In genomic region chr5:130171423-130171954, GRCm38 (mm10) we compare ENCODE assay signal across 8 mouse cellular contexts. TPM values are rescaled to one million over a fixed set of nuclear protein-coding genes. Genes with fewer than 3 reads are reported as not detected.
DNase-seq lines count a peak whose midpoint lies in the region; ATAC-seq lines count a peak whose summit lies in the region.

TSS of gene Rabgef1 (plus strand) at chr5:130171798.

- H3K4me3 ChIP-seq in hindbrain, embryonic 14.5 days (replicated peaks; ENCODE audit: low read length): peak within 1 kb of the TSS; percentile 91

- WGBS in hindbrain, embryonic 14.5 days: under 1% methylated on average over 29 of the region's 62 CpGs

- H3K27me3 ChIP-seq in hindbrain, embryonic 14.5 days (ENCODE audit: control insufficient read depth, insufficient read depth, low read length): no peaks in the 10 kb centered on the region

- H3K36me3 ChIP-seq in hindbrain, embryonic 14.5 days (replicated peaks; ENCODE audit: control insufficient read depth, insufficient read depth): no peaks in the 10 kb centered on the region

- H3K4me1 ChIP-seq in hindbrain, embryonic 14.5 days (replicated peaks; ENCODE audit: control insufficient read depth, insufficient read depth, low read length): peaks cover 22% of the 10 kb centered on the region

- ATAC-seq in hindbrain, embryonic 14.5 days (ENCODE audit: low FRiP score): peak; percentile 97

- peak within 1 kb of the TSS; percentile 93 for H3K9ac ChIP-seq in hindbrain, embryonic 14.5 days

- H3K4me2 ChIP-seq in hindbrain, embryonic 14.5 days (replicated peaks): peak within 1 kb of the TSS; percentile 92

- no peaks in the 10 kb centered on the region for H3K9me3 ChIP-seq in hindbrain, embryonic 14.5 days (ENCODE audit: control insufficient read depth, low read length)

- peak; percentile 88 for DNase-seq in T-cell, adult 2 months (ENCODE audit: low spot score)
- DNase-seq in cerebellum, postnatal 36 days: peak; percentile 92 to 95
- peak; percentile 93 to 94 for DNase-seq in frontal cortex, postnatal 36 days (ENCODE audit: low spot score in 2 of 2)
- peak; percentile 90 for DNase-seq in hindbrain, embryonic 14.5 days (ENCODE audit: low spot score)
- peak; percentile 86 to 93 for DNase-seq in layer of hippocampus, postnatal 25 days (ENCODE audit: extremely low spot score in 1 of 2, low spot score in 1 of 2)
- DNase-seq in lung, postnatal 14 days: peak; percentile 96
- peak; percentile 93 for DNase-seq in ovary, postnatal 36 days (ENCODE audit: low spot score)
- peak; percentile 90 for DNase-seq in thymus, postnatal 14 days

- H3K27ac ChIP-seq in hindbrain, embryonic 14.5 days: peak within 1 kb of the TSS; percentile 76

RNA-seq across cellular contexts. Expression of gene Rabgef1, which starts in this region (rescaled TPM):
- 35.7 and 40.3 TPM in 2 replicates for polyA plus RNA-seq in hindbrain, embryonic 14.5 days (2014; fragmentation: Nextera tagmentation; extraction: Ambion mirVana)
- 10 to 100 TPM; 45.3 to 48.0 TPM for total RNA-seq in layer of hippocampus, postnatal 25 days (2021)

Comparison
In these comparisons a context has a peak if more than half of its experiments do, and no peak if none do; other contexts are left out.
1. Peak in every context shown above with its lines: DNase-seq, ATAC-seq, H3K4me3 ChIP-seq and H3K27ac ChIP-seq.